Mouse (Mus musculus): ENCODE measurements at regions not wholly inside any gene's neighbourhood (a gene's known extent, or its start where the extent isn't known, plus 50 kb on each side); places are given as distances from the start of the nearest gene placed in this dataset.
"Not testable (repeated sequence)": the region's sequence is repeated elsewhere in the genome, so short reads cannot be mapped to it uniquely, and the experiment has no call there.

DNA sequence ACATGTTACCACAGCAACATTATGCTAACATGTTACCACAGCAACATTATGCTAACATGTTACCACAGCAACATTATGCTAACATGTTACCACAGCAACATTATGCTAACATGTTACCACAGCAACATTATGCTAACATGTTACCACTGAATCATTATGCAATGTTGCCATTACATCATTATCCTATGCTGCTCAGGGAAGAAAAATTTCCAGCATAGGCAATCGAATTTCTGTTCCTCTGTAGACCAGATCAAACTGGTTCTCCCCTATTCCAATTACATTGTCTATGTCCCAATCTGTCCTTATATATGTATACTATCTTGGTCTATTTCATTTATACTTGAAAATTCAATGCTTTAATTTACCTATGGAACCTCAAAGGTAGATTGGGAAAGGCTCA lies 61.3 kb upstream of the Rmdn2 start:
- not testable (repeated sequence) for DNase-seq

DNA sequence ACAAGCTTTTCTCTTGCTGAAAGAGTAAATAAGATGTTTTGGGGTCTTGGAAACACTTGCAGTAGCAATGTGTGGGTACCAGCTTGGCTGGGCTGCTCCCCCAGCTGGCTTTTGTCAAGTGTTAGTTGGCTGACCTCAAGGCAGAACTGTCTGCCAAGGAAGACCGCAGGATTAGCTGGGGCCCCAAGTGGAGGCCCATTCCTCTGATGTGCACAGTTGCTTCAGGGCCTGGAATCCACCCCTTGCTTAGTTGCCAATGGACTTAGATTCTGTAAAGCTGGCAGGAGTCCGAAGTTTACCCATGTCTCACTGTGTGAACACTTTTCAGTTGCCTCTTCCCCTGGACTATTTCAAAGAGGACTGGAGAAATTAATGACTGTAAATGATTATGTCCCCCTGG lies 57.8 kb upstream of the Rmdn2 start:
- DNase-seq = no peak

DNA sequence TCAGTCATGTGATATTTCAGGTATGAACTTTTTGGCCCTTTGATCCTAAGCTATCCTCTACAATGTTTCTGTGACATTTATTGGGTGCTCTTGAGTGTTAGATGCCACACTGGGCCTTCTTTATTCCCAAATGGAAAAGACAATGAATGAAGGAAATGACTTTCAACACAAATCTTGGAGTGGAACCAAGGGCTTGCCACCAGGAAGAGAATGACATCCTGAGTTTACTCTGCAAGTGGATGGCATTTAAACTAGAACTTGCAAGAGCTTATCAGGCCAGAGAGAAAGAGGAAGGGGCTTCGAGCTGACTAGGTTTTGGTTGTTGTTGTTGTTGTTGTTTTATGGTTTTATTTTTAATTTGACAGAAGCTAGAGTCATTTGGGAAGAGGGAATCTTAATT lies 56.1 kb upstream of the Rmdn2 start:
- DNase-seq = no peak
